Mouse (Mus musculus) adrenal gland, adult 8-10 months (tissue): ENCODE data around the gene Lrrc57. TPM values are rescaled to one million over a fixed set of nuclear protein-coding genes. Genes with fewer than 3 reads are reported as not detected.

ENCODE experiments used
- DNase-seq: peaks from one replicate; pipeline ENCODE4 v3.0.0; 2022
- total RNA-seq, 4 experiments: library from RNA; stranded (reverse); gene quantifications; 2 replicates each; pipeline ENCODE4 v1.2.4; 2022

Gene Lrrc57
- 10 to 100 TPM; 18.6 to 22.0 (median 21.5) TPM for total RNA-seq

GRCm38 (mm10) chr2:120608830-120609723 is at the start of gene Lrrc57, which contains the start of gene Haus2:
Gene Lrrc57, minus strand, starts transcription at chr2:120609520.
Gene Haus2, plus strand, starts transcription at chr2:120609383.
- peak; percentile 85 for DNase-seq

GRCm38 (mm10) chr2:120658486-120658885 is 49.2 kb upstream of the Lrrc57 start:
- no peak for DNase-seq

DNA sequence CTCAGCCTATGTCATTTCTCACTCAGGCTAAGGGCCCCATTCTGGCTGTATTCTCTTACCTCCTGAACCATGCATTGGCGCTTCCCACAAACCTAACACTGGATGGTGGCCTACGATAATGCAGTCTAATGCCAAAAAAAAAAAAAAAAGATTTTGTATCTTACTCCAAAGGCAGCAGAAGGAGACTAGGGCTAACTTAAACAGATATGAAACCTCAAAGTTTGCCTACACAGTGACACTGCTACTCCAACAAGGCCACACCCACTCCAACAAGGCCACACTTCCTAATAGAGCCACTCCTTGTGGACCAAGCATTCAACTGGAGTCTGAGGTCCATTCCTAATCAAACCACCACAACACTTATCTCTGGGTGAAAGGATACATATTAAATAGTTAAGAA is 47.4 kb upstream of the Lrrc57 start:
- DNase-seq: no peak

DNA sequence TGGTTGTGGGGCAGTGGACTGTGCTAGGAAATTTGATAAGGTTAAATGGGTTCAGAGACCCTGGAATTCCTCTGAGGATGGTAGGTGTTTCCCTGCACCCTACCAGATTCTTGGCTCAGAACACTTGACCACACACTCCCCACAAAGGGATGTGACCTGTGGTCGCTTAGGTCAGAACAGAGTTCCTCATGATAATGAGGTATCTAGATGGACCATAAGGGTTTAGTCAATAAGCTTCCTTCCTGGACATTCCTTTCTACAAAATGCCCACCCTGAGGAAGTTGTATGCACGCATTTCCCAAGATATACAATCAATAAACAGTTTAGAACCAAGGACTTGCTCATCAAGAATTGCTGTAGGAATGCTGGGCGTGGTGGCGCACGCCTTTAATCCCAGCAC is 46.6 kb upstream of the Lrrc57 start:
- no peak for DNase-seq

DNA sequence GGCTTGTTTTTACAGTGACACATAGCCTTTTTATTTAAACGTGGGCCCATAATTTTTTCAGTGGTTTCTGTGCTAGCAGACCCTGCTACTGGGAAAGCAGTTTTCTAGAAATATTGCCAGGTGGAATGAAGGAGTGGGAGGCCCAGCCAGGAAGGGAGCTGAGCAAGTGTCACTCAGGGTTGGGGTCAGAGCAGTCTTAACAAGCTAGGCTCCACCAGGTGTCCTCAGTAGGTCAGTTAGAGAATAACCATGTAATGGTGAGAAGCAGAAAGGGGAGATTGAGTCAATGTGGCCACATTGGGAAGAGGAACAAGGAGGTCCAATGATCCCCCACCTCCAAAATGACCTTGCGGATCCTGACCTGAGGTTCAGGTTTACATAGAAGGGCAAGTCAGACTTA is 45.4 kb upstream of the Lrrc57 start:
- no peak for DNase-seq

- no peak for DNase-seq
Measured at GRCm38 (mm10) chr2:120652925-120653284, 43.6 kb upstream of the Lrrc57 start.

GRCm38 (mm10) chr2:120652256-120652924 is 43.1 kb upstream of the Lrrc57 start:
- no peak for DNase-seq

GRCm38 (mm10) chr2:120646777-120647176 is 37.5 kb upstream of the Lrrc57 start:
- DNase-seq: no peak

DNA sequence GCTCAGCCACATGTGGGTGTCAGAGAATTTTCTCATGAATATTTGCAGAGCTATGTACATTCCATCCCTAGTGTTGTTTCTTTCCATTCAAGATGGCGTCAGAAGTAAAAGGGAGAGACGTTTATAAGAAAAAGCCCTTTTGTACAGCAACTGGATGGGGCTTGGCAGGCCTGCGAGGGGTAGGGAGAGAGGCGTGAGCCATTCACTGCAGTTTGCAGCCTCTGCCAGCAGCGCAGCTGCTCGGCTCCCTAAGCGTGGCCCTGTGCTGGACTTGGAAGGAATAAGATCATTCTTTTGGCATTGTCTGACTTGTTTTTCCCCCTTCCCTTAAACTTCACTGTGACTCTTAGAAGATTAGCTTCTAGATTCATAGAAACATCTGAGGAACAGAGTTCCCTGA is 34.5 kb upstream of the Lrrc57 start:
- no peak for DNase-seq

- DNase-seq: no peak
Measured at GRCm38 (mm10) chr2:120640835-120641234, 31.5 kb upstream of the Lrrc57 start.

- DNase-seq: peak; percentile 27
Measured at GRCm38 (mm10) chr2:120631957-120632356, 22.6 kb upstream of the Lrrc57 start.

- DNase-seq: no peak
Measured at GRCm38 (mm10) chr2:120631521-120631920, 22.2 kb upstream of the Lrrc57 start.

- no peak for DNase-seq
Measured at GRCm38 (mm10) chr2:120630655-120631054, 21.3 kb upstream of the Lrrc57 start.

DNA sequence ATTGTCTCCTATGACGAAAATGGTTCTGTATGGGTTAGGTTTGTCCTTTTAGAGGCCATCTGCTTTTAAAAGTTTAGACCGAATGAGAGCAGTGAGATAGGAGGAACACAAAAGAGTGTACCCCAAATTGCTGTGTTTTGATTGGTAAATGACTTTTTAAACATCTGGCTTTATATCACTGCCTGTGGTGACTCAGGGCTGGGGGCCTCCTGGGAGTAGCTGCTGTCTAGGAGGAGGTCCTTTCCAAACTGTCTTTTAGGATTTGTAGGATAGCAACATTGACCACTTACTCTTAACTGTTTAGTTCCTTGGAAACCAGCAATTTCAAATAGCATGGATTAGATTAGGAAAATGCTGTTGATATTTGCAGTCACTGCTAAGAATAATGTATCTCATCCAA is 20.9 kb upstream of the Lrrc57 start:
- DNase-seq: no peak

- peak; percentile 99 for DNase-seq
Measured at GRCm38 (mm10) chr2:120628886-120629735, 19.8 kb upstream of the Lrrc57 start, which contains the start of gene Stard9. Gene Stard9, plus strand, starts transcription at chr2:120629121.

- no peak for DNase-seq
Measured at GRCm38 (mm10) chr2:120628076-120628865, 19.0 kb upstream of the Lrrc57 start.

- no peak for DNase-seq
Measured at GRCm38 (mm10) chr2:120622920-120623319, 13.6 kb upstream of the Lrrc57 start.

DNA sequence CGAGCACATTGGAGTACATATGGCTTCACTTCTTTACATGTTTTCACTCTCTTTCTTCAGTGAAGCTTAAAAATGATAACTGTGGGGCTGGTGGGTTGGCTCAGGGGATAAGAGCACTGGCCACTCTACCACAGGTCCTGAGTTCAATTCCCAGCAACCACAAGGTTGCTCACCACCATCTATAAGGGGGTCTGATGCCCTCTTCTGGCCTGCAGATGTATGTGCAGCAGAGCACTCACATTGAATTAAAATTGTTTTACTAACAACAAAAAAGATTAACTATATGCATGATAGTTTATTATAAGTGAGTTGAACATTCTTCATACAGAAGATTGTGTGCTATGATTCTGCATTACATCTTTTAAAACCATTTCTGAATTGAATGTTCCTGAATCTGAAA is 10.2 kb upstream of the Lrrc57 start:
- no peak for DNase-seq

DNA sequence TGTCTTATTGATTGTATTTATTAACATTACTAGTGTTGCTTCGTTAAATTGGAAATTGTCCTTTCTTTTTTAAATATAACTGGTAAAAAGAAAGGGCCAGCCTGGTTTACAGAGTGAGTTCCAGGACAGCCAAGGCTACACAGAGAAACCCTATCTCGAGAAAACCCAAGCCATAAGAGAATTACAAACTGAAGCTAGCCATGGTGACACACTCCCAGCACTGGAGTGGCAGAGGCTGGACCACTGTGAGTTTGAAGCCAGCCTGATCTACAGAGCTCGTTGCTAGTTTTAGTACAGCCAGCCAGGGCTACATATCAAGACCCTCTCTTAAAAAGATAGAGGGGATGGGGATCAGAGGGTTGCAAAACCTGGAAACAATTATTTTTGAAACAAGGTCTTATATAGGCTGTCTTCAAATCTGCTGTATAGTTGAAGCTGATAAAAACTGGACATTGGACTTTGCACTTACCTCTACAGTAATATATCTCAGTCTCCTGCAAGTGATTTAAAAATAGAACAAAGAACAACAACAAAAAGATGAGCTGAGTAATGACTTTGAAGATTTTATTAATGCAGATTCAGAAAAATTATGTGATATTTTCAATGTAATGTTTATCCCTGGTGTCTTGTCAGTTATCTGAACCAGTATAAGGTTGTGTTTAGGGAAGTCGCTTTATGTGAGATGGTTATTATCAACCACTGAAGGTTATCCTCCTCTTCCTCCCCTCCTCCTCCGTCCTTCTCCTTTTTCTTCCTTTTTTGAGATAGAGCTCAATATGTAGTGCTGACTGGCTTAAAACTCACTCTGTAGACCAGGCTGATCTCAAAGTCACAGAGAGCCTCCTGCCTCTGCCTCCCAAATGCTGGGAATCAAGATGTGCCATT is 7.2 kb upstream of the Lrrc57 start:
- no peak for DNase-seq

DNA sequence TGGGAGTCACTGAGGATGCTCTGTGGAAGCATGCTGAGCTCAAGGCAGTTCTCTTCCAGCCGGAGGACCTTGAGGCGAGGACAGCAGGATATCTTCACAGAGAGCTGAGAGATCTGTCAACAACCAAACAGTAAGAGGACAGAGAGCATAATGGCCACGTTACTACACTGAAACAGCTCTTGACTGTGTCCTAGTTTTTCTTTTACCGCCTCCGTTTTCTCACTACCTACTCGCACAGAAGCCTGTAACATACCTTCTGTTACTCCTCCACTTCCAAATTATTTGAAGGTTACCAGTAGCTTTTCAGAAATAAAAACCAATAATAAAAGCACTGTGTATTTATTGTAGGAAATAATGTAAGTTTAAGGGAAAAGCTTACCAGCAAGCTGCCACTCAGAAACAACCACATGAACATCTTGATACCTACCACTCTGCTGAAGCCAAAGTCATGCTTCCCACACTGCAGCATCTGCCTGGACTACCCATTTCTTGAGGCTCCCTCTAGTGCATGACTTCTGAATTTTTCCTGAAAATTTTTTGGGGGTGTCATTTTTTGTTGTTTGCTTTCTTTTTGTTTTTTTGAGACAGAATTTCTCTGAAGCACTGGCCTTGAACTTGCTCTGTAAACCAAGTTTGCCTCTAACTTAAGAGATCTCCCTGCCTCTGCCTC is 3.2 kb downstream of the Lrrc57 start:
- no peak for DNase-seq
